Mouse (Mus musculus) ES-E14 (cell line): ENCODE data around the gene Tmem14c.

Experiments
- MAFK ChIP-seq: IDR thresholded peaks from 2 replicates; pipeline ENCODE4 v1.6.1; 2014; ENCODE audit warnings: mild to moderate bottlenecking, low read depth, low read length, inconsistent platforms; ENCODE audit not compliant: insufficient read depth
- ZNF384 ChIP-seq: IDR thresholded peaks from 2 replicates; pipeline ENCODE4 v1.6.1; 2012; ENCODE audit warnings: low read depth, low read length, inconsistent platforms

DNA sequence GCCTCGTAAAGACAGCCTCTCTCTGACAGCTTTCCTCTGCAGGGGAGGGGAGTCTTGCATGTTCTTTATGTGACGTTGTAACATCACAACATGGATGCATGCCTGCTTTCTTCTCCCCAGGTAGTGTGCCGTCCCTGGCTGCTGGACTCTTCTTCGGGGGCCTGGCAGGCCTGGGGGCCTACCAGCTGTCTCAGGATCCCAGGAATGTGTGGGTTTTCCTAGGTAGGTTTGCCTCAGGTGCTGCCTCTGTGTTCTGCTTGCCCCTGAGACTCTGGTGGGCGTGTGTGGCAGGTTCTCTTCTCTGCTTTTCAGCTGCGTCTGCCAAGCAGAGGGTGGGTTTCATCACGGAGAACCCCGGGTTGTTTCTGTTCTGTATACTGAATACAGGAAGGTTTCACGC is 2.1 kb downstream of the Tmem14c start:
- TF ChIP-seq MAFK (no peak), ZNF384 (no peak)
